Mouse (Mus musculus) natural killer cell, adult 2 months (primary cell): Measurements from ENCODE around the gene Chst5.

ENCODE experiments used
- DNase-seq, 2 experiments: peaks; one replicate each; pipeline ENCODE4 v3.0.0; 2022; ENCODE audit warnings: low spot score in 2 of 2

Gene Chst5

DNA sequence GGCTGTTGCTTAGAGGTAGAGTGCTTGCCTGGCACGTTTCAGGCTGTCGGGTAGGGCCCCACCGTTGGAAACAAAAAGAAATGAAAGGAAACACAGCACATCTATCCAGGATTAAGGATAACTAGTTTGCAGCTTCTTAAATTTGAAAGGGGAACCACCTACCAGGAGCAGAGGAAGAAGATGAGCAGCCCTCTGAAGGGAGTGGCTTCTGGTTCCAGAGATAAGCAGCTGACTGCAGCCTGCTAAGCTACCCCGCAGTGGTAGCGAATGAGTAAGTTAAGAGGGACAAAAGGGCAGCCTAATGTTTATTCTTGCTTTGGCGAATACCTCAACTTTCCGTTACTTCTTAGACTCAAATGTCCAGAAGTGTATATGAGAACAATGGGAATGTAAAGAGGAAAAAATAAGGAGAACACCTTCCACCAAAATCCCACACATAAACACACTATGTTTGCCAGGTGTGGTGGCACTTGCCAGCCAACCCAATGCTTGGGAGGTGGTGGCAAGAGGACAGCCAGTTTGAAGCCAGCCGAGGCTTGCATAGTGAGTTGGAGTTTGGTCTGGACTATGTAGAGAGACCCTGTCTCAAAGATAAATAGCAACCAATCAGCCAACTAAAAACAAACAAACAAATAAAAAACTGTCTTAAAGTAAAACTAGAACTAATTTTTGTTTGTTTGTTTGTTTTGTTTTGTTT lies 19.5 kb upstream of the Chst5 start:
- DNase-seq, result no peak

DNA sequence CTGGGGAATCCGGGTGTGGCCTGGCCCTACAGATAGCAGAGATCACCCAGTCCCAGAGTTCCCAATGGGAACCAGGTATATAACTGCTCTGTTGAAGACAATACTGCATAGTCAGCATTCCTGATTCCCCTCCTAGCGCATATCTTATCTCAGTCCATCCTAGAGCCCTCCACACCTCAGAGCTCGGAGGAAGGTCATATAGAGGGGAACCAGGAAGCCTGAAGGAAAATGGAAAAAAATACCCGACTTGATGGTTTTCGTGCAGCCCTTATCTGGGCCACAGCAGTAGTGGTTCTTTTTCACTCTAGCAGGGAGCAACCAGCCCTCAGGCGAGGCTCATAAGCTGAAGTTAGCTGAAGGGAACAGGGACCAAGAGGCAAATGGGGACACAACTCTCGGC lies 14.7 kb upstream of the Chst5 start:
- DNase-seq, result no peak

DNA sequence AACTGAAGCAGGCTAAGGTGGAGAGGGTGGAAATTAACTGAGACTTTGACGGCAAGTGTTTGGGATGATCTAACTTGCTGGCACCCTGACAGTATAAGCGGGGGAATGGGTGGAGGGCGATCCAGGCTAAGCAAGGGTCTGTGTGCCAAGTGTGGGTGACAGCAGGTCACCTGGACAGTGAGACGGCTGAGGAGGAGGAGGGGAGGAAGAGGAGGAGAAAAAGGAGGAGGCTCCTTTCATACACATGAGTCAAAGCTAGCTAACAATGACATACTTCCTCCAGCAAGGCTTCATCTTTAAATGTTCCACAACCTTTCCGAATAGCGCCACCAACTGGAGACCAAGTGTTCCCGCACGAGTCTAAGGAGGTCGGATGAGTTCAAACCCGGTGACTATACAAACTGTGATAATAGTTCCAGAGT lies 13.1 kb upstream of the Chst5 start:
- DNase-seq, result peak; percentile 28 to 48

DNA sequence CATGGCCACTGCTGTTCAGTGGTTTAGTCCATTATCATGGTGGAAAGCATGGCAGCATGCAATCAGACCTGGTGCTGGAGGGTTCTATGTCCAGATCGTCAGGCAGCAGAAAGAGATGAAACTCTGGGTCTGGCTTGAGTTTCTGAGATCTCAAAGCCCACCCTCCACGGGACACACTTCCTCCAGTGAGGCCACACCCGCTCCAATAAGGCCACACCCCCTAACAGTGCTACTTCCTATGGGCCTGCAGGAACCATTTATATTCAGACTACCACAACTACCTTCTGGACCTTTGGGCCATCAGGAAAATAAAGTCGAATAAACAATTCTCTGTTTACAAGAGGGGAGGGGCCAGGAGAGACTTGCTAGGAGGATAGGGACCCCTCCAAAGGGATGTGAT lies 10.7 kb upstream of the Chst5 start:
- DNase-seq, result no peak

DNA sequence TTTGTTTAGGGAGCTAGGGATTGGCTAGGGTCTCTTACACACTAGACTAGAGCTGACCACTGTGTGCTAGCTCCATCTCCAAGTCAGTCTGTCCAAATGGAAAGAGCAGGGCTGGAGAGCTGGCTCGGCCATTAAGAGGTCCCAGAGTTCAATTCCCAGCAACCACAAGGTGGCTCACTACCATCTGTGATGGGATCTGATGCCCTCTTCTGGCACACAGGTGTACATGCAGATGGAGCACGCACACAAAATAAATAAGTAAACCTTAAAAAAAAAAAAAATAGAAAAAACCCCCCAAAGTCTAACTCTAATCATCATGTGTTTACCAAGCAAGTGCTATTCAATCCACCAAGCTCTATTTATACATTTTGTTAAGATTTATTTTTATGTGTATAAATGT lies 9.4 kb upstream of the Chst5 start:
- no peak for DNase-seq

DNA sequence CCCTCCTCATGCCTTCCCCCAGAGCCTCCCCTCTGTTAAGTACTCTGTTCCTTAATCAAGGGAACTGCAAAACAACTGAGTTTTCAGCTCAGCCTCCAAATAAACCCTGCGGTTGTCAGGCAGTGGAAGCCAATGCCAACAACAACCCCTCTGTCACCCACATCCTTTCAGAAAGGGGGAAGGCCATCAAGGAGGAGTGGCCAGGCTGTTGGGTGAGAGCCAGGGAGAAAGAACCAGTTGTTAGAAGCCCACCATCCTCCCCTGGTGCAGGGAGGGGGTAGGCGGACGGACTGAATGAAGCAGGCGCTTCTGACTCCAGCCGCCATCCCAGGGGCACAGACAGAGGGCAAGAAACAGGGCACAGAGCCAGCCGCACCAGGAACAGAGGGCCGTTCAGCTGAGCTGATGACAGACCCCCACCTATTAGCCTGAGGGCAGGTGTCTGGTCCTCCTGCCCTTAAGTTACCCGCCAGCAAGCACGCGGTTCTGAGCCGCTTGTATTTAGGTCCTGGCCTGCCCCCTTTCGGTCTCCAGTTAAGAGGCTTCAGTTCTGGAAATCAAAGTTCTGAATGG lies 2.7 kb upstream of the Chst5 start:
- no peak for DNase-seq

DNA sequence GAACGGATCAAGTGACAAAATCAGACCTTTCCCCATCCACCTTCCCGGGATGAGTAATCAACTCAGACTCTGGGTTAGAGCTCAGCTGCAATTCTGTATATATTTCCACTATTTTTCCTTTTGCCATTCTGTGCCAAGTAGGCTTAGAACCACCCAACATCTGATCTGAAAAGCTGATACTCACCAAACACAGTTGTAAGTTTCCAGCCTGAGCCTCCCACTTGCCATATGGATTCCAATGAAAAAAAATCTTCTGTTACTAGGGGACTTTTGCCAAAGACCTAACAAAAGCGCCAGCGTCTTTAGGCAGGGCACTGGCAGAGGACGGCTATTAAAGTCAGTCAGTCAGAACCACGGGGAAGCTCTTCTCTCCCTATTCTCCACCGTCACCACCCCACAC lies 1.3 kb upstream of the Chst5 start:
- DNase-seq, result no peak

DNA sequence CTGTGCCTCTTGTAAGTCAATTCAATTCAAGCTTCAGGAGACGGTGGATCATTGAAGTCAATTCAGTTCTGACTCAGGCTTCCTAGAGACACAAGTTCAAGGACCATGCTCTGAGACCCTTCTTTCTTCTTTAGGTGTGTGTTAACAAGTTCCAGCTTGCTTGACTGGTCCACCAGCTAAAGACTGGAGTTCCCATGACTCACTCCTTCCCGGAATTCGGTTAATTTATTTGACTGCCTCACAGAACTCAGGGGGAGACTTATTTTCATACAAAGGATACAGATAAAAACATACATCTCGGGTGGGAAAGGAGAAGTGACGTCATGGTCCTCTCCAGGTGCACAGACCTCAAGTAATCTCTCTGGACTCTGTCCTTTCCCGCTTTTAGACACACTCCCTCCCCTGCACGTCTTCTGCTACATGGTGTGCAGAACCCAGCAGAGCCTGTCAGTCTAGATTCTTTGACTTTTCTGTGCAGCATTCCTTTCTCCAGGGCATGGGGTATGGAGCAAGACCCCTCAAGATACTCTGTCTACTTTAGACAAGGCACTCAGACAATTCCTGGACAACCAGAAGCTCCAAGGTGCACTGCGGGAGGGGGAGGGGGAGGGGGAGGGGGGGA lies 4.6 kb downstream of the Chst5 start:
- no peak for DNase-seq

DNA sequence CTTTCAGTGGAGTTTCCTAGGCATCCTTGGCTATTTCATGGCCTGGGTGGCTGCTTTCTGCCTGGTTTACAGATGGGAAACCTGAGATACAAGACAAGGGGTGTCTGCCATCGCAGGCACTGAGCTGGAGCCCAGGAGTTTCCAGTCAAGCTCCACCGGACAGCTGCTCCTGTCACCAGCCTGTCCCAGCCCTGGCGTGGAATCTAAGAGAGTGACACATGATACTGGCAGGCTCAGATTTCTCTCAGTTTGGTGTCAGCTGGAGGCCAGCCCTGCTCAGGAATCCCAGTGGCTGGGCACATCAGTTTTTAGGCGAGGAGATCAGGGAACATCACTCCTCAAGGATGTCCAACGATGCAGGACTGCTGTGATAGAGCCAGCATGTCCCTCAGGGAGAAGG lies 8.2 kb downstream of the Chst5 start:
- DNase-seq, result no peak

DNA sequence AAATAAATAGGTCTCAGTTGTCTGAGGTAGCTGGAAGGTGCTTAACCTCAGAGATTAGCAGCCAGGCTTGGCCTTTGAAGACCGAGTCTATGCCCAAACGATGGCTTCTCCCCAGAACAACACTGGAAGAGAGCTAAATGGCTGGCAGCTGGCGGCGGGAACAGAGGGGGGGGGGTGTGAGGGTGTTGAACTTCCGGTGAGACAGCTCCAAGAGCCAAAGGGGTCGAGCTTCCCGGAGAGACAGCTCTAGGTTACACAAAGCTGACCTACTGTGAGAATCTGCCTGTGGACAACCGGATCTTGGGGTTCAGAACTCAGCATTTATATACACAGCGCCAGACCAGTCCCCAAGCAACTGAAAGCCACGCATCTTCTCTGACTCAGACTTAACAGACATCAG lies 11.7 kb downstream of the Chst5 start:
- no peak for DNase-seq

DNA sequence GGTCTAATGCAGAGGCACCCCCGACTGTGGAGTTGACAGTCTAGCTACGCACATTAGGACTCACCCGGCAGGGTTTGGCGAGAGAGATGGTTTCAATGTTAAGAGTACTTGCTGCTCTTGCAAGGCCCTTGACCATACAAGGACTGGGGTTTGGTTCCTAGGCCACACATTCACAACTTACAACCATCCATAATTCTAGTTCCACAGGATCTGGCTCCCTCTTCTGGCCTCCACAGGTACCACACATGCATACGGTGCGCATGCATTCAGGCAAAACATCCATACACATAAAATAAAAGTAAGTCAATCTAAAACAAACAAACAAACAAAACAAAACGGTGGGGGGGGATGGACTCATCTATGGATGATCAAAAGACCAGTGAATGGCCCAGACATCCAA lies 15.3 kb downstream of the Chst5 start:
- DNase-seq, result no peak

DNA sequence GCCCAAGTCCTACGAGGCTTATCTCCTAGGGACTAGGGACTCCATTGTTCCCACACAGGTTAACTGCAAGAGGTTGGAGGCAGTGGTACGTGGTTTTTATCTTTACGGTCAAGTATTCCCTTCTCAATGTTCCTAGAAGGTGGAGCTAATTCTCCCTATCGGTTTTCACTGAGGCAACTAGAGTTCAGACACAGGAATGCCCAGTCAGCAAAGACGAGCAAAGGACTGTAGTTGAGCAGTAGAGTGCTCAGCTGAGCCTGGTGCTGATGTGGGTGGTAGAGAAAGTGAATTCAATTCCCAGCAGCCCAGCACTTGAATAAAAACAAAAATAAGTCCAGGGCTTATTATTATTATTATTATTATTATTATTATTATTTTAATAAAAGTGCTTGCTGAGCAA lies 17.6 kb downstream of the Chst5 start:
- DNase-seq, result no peak

DNA sequence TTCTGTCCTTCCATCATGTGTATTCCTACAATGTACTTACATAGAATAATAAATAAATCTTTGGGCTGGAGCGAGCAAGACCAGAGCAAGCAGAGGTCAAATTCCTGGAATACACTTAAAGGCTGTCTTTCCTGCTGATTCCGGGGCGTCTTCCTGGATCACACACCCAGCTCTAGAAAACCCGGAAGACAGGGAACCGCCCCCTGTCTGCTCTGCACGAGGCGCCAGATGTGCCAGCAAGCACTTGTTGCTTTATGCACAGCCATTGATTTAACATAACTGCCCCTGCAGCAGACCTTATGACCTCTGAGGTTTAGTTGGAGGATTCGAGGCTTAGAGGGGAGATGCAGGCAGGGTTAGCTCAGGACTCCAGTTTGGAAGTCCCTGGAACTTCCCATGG lies 18.3 kb downstream of the Chst5 start:
- DNase-seq, result no peak

DNA sequence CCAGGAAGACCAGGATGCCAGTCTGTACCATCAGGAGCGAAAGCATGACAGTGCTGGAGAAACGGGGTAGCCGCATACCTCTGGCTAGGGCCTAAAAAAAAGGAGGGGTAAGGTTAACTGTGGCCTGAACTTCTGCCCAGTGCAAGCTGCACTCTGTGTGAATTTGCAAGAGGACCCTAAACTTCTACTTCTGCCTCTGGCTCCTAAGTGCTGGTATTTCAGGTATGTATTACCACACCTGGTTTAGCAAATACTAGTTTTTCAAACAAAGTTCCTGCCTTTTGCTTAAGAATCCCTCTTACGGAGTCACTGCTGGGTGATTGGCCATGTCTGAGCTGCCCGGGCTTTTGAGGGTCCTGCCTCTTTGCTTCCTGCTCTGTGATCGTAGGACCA lies 19.3 kb downstream of the Chst5 start:
- DNase-seq, result no peak

DNA sequence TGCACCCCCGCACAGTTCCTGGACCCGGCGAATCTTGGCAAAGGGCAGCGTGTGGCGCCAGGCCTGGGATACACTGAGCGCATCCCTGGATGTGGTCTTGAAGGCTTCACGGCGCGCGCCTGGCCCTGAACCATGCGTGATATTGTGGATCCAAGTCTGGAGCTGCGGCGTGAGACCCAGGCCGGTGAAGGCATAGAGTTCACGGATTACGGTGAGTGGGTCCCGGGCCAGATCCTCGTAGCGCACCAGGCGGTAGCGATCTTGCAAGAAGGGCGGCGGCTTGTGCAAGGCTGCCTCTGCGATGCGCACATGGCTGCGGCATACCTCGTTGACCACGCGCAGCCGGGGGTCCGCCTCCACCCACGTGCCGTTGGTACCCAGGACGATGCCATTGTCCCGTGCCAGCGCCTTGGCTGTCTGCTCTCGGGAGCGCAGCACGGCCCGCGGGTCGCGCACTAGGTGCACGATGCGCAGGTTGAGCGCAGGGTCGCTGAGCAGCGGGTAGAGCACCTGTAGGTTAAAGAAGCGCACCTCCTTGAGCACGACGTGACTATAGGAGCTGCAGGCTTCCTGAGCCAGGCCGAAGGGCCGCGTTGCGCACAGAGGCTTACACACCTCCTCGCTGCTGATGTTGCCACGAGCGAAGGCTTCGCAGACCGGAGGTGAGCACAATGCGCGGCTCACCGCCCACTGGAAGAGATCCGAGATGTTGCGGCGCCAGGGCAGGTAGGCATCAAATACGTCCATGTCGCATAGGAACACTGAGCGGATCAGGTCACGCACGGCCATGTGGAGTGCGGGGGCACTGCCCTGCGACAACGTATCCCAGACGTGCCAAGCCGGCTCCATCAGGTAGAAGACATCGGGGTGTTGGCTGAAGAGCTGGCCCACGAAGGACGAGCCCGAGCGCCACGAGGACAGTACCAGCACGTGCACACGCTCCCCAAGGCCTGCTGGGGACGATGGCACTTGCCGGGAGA lies 20.0 kb downstream of the Chst5 start:
- DNase-seq, result no peak

DNA sequence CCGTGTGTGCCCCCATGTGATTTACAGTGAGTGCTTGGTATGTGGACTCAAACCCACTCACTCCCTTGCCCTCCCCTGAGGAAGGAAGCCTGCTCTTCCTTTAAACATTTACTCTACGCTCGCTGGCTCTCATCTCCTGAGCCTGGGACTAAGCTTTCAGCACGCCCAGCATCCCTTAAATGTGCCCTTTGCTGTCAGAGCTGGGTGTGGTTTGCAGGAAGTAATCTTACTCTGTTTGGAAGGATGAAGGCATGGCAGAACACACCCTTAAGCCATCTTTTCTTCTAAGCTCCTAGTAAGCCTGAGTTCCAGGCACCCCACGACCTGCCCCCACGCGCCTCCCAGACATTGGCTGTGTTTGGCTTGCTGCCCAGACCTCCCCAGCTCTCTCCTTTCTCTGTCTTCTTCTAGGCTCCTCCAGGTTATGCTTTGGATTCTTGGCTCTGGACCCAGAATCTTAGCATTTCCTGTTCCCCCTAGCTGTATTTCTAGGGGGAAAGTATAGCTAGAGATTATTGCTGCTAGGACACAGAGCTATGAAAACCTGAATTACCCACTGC lies 22.1 kb downstream of the Chst5 start:
- no peak for DNase-seq

DNA sequence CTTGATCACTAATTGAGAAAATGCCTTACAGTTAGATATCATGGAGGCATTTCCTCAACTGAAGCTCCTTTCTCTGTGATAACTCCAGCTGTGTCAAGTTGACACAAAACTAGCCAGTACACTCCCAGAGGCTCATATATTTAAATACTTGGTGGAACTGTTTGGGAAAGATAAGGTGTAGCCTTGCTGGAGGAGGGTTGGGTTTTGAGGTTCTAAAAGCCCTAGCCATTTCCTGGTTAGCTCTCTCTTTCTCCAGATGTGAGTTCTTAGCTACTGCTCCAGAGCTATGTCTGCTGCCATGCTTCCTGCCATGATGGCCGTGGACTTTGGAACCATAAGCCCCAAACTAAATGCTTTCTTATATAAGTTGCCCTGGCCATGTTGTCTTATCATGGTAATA lies 22.8 kb downstream of the Chst5 start:
- no peak for DNase-seq

DNA sequence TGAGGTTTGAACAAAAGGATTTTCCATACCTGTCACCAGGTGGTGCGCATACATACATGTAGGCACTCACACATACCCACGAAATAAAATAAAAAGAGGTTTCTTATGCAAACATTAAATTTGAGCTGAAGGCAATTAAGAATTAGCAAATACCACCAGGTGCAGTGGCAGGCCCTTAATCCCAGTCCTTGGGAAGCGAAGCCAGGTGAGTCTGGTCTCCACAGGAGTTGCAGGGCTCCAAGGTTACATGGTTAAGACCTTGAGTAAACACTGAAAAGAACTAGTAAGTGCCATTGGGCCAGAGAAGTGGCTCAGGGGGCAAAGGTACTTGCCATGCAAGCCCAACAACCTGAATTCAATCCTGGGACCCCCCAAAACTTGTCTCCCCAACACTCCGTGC lies 26.6 kb downstream of the Chst5 start:
- DNase-seq, result no peak

DNA sequence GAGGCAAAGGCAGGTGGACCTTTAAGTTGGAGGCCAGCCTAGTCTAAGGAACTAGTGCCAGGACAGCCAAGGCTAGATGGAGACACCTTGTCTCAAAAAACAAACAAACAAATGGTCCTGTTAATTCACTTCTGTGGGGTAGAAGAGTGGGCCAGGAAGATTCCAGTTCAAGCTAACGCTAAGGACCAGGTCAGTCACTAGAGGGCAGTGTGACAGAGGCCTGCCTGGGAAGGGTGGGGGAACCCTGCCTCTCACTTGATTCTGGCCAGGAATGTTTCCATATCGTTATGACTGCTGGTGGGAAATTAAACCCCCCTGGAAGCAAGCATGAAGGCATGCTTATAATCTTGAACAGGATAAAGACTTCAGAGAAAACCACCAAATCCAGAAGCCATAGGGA lies 28.7 kb downstream of the Chst5 start:
- peak; percentile 1 to 31 for DNase-seq

DNA sequence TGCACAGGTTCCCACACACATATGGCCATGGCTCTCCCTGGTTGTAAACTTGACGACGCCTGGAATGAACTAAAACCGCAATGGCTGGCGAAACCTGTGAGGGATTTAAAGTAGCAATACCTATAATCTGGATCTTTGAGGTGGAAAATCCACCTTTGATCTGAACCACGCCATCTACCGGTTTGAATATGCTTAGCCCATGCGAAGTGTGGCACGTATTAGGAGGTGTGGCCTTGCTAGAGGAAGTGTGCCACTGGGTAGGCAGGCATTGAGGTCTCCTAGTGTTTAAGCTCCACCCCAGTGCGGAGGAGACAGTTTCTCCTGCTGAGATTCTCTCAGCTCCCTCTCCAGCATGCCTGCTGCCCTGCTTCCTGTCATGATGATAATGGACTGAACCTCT lies 32.5 kb downstream of the Chst5 start:
- DNase-seq, result peak; percentile 4 to 14

DNA sequence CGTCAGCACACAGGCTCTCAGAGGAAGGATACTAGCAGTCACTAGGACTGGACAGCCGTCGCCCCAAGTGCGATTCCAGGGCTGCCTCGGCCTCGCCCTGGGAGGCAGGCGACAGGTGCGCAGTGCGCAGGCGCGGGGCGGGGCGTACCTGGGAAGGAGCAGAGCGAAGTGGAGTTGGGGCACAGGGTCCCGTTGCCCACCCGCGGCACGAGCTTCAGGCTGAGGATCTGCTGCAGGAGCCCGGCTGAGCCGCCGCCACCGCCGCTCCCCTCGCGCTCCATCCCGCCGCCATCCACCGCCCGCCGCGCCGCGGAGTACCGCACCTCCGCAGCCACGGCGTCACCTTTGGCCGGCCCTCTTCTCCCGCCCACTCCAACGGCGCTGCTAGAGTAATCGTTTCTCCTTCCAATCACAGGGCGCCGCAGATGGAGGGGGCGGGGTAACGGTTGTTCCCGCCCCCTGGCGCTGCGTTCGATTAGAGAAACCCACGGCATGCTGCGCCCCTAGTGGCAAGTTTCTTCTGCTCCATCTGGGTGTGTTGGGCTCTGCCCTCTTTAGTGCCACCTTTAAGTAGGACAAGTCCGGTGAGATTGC lies 33.8 kb downstream of the Chst5 start, which contains the start of gene Tmem170:
Tmem170 (minus strand) TSS at position 396 of the 594 bp plus-strand sequence.
- DNase-seq, result peak; percentile 97 to 98

DNA sequence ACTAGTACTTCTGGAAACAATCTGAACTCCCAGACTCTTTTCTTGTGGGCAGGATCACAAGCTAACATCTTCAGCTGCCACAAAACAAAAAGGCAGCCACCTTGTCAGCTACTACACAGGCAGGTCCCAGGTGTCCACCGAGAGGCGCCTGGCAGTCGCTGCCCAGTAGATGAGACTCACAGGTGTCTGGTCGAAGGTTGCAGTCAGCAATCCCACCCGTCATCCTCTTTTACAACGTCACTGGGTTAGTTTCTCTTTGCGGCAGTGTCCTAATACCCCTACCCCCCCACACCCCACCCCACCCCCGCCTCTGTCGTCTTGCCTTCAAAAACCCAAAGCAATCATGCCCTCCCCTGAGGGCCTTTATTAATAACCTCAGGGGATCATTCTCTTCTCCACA lies 34.5 kb downstream of the Chst5 start:
- peak; percentile 4 to 5 for DNase-seq
